ENCODE assay signal across 8 mouse cellular contexts in genomic region chr5:135263866-135264503, GRCm38 (mm10). TPM values are rescaled to one million over a fixed set of nuclear protein-coding genes. Genes with fewer than 3 reads are reported as not detected.
DNase-seq lines count a peak whose midpoint lies in the region; ATAC-seq and TF ChIP-seq lines count a peak whose summit lies in the region.

No protein-coding gene starts in this region.

- H3K27ac ChIP-seq in intestine, embryonic 16.5 days (ENCODE audit: low read length) = no peak overlapping the region
- H3K27ac ChIP-seq in limb, embryonic 14.5 days (replicated peaks; ENCODE audit: low read depth, low read length) = peak overlapping the region; percentile 87
- peak overlapping the region; percentile 56 for H3K27ac ChIP-seq in midbrain, embryonic 12.5 days (replicated peaks)

- H3K27me3 ChIP-seq in E14TG2a.4 (ENCODE audit: insufficient read depth, low read length) = peaks cover 16% of the 10 kb centered on the region
- H3K27me3 ChIP-seq in intestine, embryonic 16.5 days (replicated peaks; ENCODE audit: control insufficient read depth, insufficient read depth, low read length) = no peaks in the 10 kb centered on the region
- H3K27me3 ChIP-seq in limb, embryonic 14.5 days (ENCODE audit: control insufficient read depth, insufficient read depth, low read length) = no peaks in the 10 kb centered on the region
- 0 out of 2 replicates have a peak, but pooled peaks cover 3% of the 10 kb centered on the region for H3K27me3 ChIP-seq in midbrain, embryonic 12.5 days

- peak overlapping the region; percentile 69 for H3K4me3 ChIP-seq in E14TG2a.4 (replicated peaks; ENCODE audit: low read length)
- H3K4me3 ChIP-seq in intestine, embryonic 16.5 days (ENCODE audit: low read length) = no peak overlapping the region
- H3K4me3 ChIP-seq in limb, embryonic 14.5 days (replicated peaks; ENCODE audit: low read length) = 0 out of 2 replicates have a peak overlapping the region, but pooled peaks have one; percentile 5
- no peak overlapping the region for H3K4me3 ChIP-seq in midbrain, embryonic 12.5 days

- TF ChIP-seq POLR2A in limb, embryonic 14.5 days (IDR thresholded peaks at IDR 0.05; ENCODE audit: borderline replicate concordance, extremely low read depth, insufficient read depth, insufficient read length) = no peak

- no peaks in the 10 kb centered on the region for H3K9me3 ChIP-seq in E14TG2a.4 (ENCODE audit: low read length)
- no peaks in the 10 kb centered on the region for H3K9me3 ChIP-seq in intestine, embryonic 16.5 days (ENCODE audit: control insufficient read depth, low read length)
- no peaks in the 10 kb centered on the region for H3K9me3 ChIP-seq in limb, embryonic 14.5 days (ENCODE audit: control insufficient read depth, low read length)
- H3K9me3 ChIP-seq in midbrain, embryonic 12.5 days = no peaks in the 10 kb centered on the region

- H3K9ac ChIP-seq in intestine, embryonic 16.5 days (ENCODE audit: low read depth, low read length) = peak overlapping the region; percentile 46; the same call in 1 of the 2 replicates
- H3K9ac ChIP-seq in limb, embryonic 14.5 days (ENCODE audit: low read depth, low read length, severe bottlenecking) = peak overlapping the region; percentile 31
- no peak overlapping the region for H3K9ac ChIP-seq in midbrain, embryonic 12.5 days (replicated peaks)

- peak overlapping the region; percentile 33 for H3K4me2 ChIP-seq in intestine, embryonic 16.5 days (ENCODE audit: low read depth, low read length)
- peak overlapping the region; percentile 18 for H3K4me2 ChIP-seq in limb, embryonic 14.5 days (replicated peaks; ENCODE audit: low read depth, low read length, severe bottlenecking)
- peak overlapping the region; percentile 28 for H3K4me2 ChIP-seq in midbrain, embryonic 12.5 days (replicated peaks)

- 13% methylated on average over 17 of the region's 17 CpGs for WGBS in intestine, embryonic 16.5 days
- WGBS in limb, embryonic 14.5 days = 24% methylated on average over 17 of the region's 17 CpGs
- WGBS in midbrain, embryonic 12.5 days = 22% methylated on average over 17 of the region's 17 CpGs

- no peak for TF ChIP-seq CTCF in E14TG2a.4 (conservative IDR thresholded peaks at IDR 0.05; ENCODE audit: low read length)

- H3K4me1 ChIP-seq in E14TG2a.4 (replicated peaks; ENCODE audit: low read depth, low read length) = peaks cover 16% of the 10 kb centered on the region
- peaks cover 5% of the 10 kb centered on the region for H3K4me1 ChIP-seq in intestine, embryonic 16.5 days (ENCODE audit: control insufficient read depth, insufficient read depth, low read length)
- peaks cover 16% of the 10 kb centered on the region for H3K4me1 ChIP-seq in limb, embryonic 14.5 days (ENCODE audit: control insufficient read depth, insufficient read depth, low read length)
- peaks cover 23% of the 10 kb centered on the region for H3K4me1 ChIP-seq in midbrain, embryonic 12.5 days

- no peaks in the 10 kb centered on the region for H3K36me3 ChIP-seq in E14TG2a.4 (ENCODE audit: insufficient read depth, low read length)
- no peaks in the 10 kb centered on the region for H3K36me3 ChIP-seq in intestine, embryonic 16.5 days (ENCODE audit: control insufficient read depth, insufficient read depth, low read length)
- no peaks in the 10 kb centered on the region for H3K36me3 ChIP-seq in limb, embryonic 14.5 days (ENCODE audit: control insufficient read depth, insufficient read depth, low read length)
- H3K36me3 ChIP-seq in midbrain, embryonic 12.5 days = no peaks in the 10 kb centered on the region

- peak; percentile 85 for ATAC-seq in intestine, embryonic 16.5 days
- ATAC-seq in limb, embryonic 14.5 days (ENCODE audit: low FRiP score, low read depth) = peak; percentile 85
- ATAC-seq in midbrain, embryonic 12.5 days (ENCODE audit: low FRiP score, low read depth) = peak; percentile 71
- ATAC-seq in monocyte, adult 5-6 weeks (replicated peaks; ENCODE audit: insufficient number of reproducible peaks, low FRiP score, low TSS enrichment, poor library complexity, severe bottlenecking) = no peak

- DNase-seq in c-Kit-positive CD71-negative TER-119-negative erythroid progenitor cells, embryonic 14.5 days (ENCODE audit: low read depth) = peak; percentile 29
- DNase-seq in heart, adult 18-20 months = peak; percentile 64 to 84
- peak; percentile 65 for DNase-seq in limb, embryonic 14.5 days (ENCODE audit: low spot score)
- peak; percentile 56 for DNase-seq in thymus, postnatal 0 days (ENCODE audit: low spot score)

RNA-seq across cellular contexts. Expression of gene Fzd9, which starts 13.0 kb away (rescaled TPM):
- 1 to 10 TPM; 1.6 to 2.2 TPM for total RNA-seq in heart, adult 18-20 months (2021)
- 0.33 and 0.50 TPM in 2 replicates for polyA plus RNA-seq in intestine, embryonic 16.5 days (2015; fragmentation: Nextera tagmentation; extraction: Ambion mirVana)
- polyA plus RNA-seq in limb, embryonic 14.5 days (2012; rRNA removed) = 31.2 and 50.0 TPM in 2 replicates
- polyA plus RNA-seq in limb, embryonic 14.5 days (2014; fragmentation: Nextera tagmentation; extraction: Ambion mirVana) = 19.4 and 23.1 TPM in 2 replicates
- 12.2 and 14.6 TPM in 2 replicates for polyA plus RNA-seq in midbrain, embryonic 12.5 days (2016; fragmentation: Nextera tagmentation; extraction: Ambion mirVana)
- polyA plus RNA-seq in thymus, postnatal 0 days (2015; fragmentation: Nextera tagmentation; extraction: Ambion mirVana) = 0.33 and 0.64 TPM in 2 replicates
- total RNA-seq in monocyte, adult 5-6 weeks (2017) = not detected in 3 replicates

Comparison
In these comparisons a context has a peak if more than half of its experiments do, and no peak if none do; other contexts are left out.
1. H3K4me3 ChIP-seq: peak in E14TG2a.4 (single experiment) and limb, embryonic 14.5 days (single experiment); none in intestine, embryonic 16.5 days (single experiment) and midbrain, embryonic 12.5 days (single experiment).
2. Peak in every context shown above with its lines, with median percentiles within 50 percentile points of each other: DNase-seq and H3K4me2 ChIP-seq.